Mouse (Mus musculus): ENCODE results near the gene Hmg20b.

GRCm38 (mm10) chr10:81360721-81361120, 10.4 kb upstream of the Hmg20b start:
- TF ChIP-seq POLR2A (IDR thresholded peaks at IDR 0.05; ENCODE audit: borderline replicate concordance, insufficient read depth, low read length) = no peak
- TF ChIP-seq CTCF (IDR thresholded peaks at IDR 0.05; ENCODE audit: borderline replicate concordance, insufficient read depth, low read depth, low read length) = no peak

Data from cerebellum, adult 2 months (tissue).